Mouse (Mus musculus): ENCODE data around the gene Slc50a1. TPM values are rescaled to one million over a fixed set of nuclear protein-coding genes. Genes with fewer than 3 reads are reported as not detected.

Slc50a1 gene
- polyA plus RNA-seq, 1 experiment from 2014 or later: 19.6 TPM

- peaks cover 48% of the 10 kb centered on the region for H3K27me3 ChIP-seq (ENCODE audit: insufficient read depth, low read length)
- no peak for DNase-seq
These were observed 41.1 kb downstream of the Slc50a1 start for GRCm38 (mm10) chr3:89229276-89229675.

GRCm38 (mm10) chr3:89228836-89229235 lies 41.5 kb downstream of the Slc50a1 start, which contains the start of gene Muc1:
Gene Muc1 (plus strand): TSS chr3:89229057.
- TF ChIP-seq CTCF (IDR thresholded peaks at IDR 0.05; ENCODE audit: low read depth) (no peak), EP300 (IDR thresholded peaks at IDR 0.05; ENCODE audit: low read depth) (no peak)
- Histone ChIP-seq H3K9me3 (ENCODE audit: low read length) (no peaks in the 10 kb centered on the region), H3K9ac (replicated peaks) (peak within 1 kb of the TSS; percentile 50), H3K4me3 (ENCODE audit: low read depth, low read length) (peak within 1 kb of the TSS; percentile 57), H3K27me3 (ENCODE audit: insufficient read depth, low read length) (peaks cover 48% of the 10 kb centered on the region), H3K27ac (ENCODE audit: low read depth) (no peak within 1 kb of the TSS), H3K4me2 (ENCODE audit: low read depth, low read length) (peak within 1 kb of the TSS; percentile 81), H3K36me3 (replicated peaks; ENCODE audit: insufficient read depth, low read length) (no peaks in the 10 kb centered on the region), H3K4me1 (ENCODE audit: insufficient read depth) (peaks cover 16% of the 10 kb centered on the region)
- ATAC-seq (no peak), DNase-seq (no peak)
- 41% methylated on average over 10 of the region's 10 CpGs for WGBS (ENCODE audit: insufficient replicate concordance)

More at GRCm38 (mm10) chr3:89229276-89229675, 41.1 kb downstream of the Slc50a1 start:
- Histone ChIP-seq H3K36me3 (replicated peaks; ENCODE audit: insufficient read depth, low read length) (no peaks in the 10 kb centered on the region), H3K9me3 (ENCODE audit: low read length) (no peaks in the 10 kb centered on the region), H3K9ac (replicated peaks) (no peak overlapping the region), H3K4me2 (ENCODE audit: low read depth, low read length) (no peak overlapping the region), H3K4me3 (ENCODE audit: low read depth, low read length) (no peak overlapping the region), H3K4me1 (ENCODE audit: insufficient read depth) (peaks cover 16% of the 10 kb centered on the region), H3K27ac (ENCODE audit: low read depth) (no peak overlapping the region)
- ATAC-seq: no peak
- no peak for TF ChIP-seq EP300 (IDR thresholded peaks at IDR 0.05; ENCODE audit: low read depth)
- WGBS (ENCODE audit: insufficient replicate concordance): 70% methylated on average over 4 of the region's 4 CpGs

GRCm38 (mm10) chr3:89228180-89228549 lies 42.2 kb downstream of the Slc50a1 start:
- no peak overlapping the region for H3K27ac ChIP-seq (ENCODE audit: low read depth)
- H3K36me3 ChIP-seq (replicated peaks; ENCODE audit: insufficient read depth, low read length): no peaks in the 10 kb centered on the region
- TF ChIP-seq CTCF (IDR thresholded peaks at IDR 0.05; ENCODE audit: low read depth) (peak; percentile 96), EP300 (IDR thresholded peaks at IDR 0.05; ENCODE audit: low read depth) (no peak)
- H3K4me2 ChIP-seq (ENCODE audit: low read depth, low read length): peak overlapping the region; percentile 81
- ATAC-seq: peak; percentile 79
- H3K4me3 ChIP-seq (ENCODE audit: low read depth, low read length): peak overlapping the region; percentile 57
- no peaks in the 10 kb centered on the region for H3K9me3 ChIP-seq (ENCODE audit: low read length)
- H3K4me1 ChIP-seq (ENCODE audit: insufficient read depth): peaks cover 10% of the 10 kb centered on the region
- WGBS (ENCODE audit: insufficient replicate concordance): under 1% methylated on average over 20 of the region's 20 CpGs
- peak; percentile 91 for DNase-seq
- H3K9ac ChIP-seq (replicated peaks): peak overlapping the region; percentile 50
- H3K27me3 ChIP-seq (ENCODE audit: insufficient read depth, low read length): peaks cover 48% of the 10 kb centered on the region

GRCm38 (mm10) chr3:89227307-89228179 lies 42.8 kb downstream of the Slc50a1 start:
- DNase-seq (peak; percentile 66), ATAC-seq (peak; percentile 40)
- WGBS (ENCODE audit: insufficient replicate concordance): 6% methylated on average over 41 of the region's 41 CpGs
- peak overlapping the region; percentile 57 for H3K4me3 ChIP-seq (ENCODE audit: low read depth, low read length)
- no peak overlapping the region for H3K27ac ChIP-seq (ENCODE audit: low read depth)
- peaks cover 10% of the 10 kb centered on the region for H3K4me1 ChIP-seq (ENCODE audit: insufficient read depth)
- TF ChIP-seq CTCF (IDR thresholded peaks at IDR 0.05; ENCODE audit: low read depth): no peak
- TF ChIP-seq EP300 (IDR thresholded peaks at IDR 0.05; ENCODE audit: low read depth): no peak
- H3K4me2 ChIP-seq (ENCODE audit: low read depth, low read length): peak overlapping the region; percentile 81
- H3K9me3 ChIP-seq (ENCODE audit: low read length): no peaks in the 10 kb centered on the region
- no peak overlapping the region; the same call in 1 of the 2 replicates for H3K9ac ChIP-seq (replicated peaks)
- H3K36me3 ChIP-seq (replicated peaks; ENCODE audit: insufficient read depth, low read length): no peaks in the 10 kb centered on the region
- peaks cover 48% of the 10 kb centered on the region for H3K27me3 ChIP-seq (ENCODE audit: insufficient read depth, low read length)

GRCm38 (mm10) chr3:89226900-89227299 lies 43.5 kb downstream of the Slc50a1 start, which contains the start of gene Mtx1:
Gene Mtx1 (minus strand): TSS chr3:89227088.
- DNase-seq (no peak), ATAC-seq (no peak)
- Histone ChIP-seq H3K9ac (replicated peaks) (no peak within 1 kb of the TSS), H3K4me2 (ENCODE audit: low read depth, low read length) (peak within 1 kb of the TSS; percentile 81), H3K4me1 (ENCODE audit: insufficient read depth) (peaks cover 10% of the 10 kb centered on the region), H3K9me3 (ENCODE audit: low read length) (no peaks in the 10 kb centered on the region), H3K36me3 (replicated peaks; ENCODE audit: insufficient read depth, low read length) (no peaks in the 10 kb centered on the region), H3K27ac (ENCODE audit: low read depth) (no peak within 1 kb of the TSS), H3K27me3 (ENCODE audit: insufficient read depth, low read length) (peaks cover 44% of the 10 kb centered on the region), H3K4me3 (ENCODE audit: low read depth, low read length) (peak within 1 kb of the TSS; percentile 57)
- WGBS (ENCODE audit: insufficient replicate concordance): 9% methylated on average over 21 of the region's 21 CpGs
- TF ChIP-seq EP300 (IDR thresholded peaks at IDR 0.05; ENCODE audit: low read depth) (no peak), CTCF (IDR thresholded peaks at IDR 0.05; ENCODE audit: low read depth) (no peak)

GRCm38 (mm10) chr3:89226361-89226760 lies 44.0 kb downstream of the Slc50a1 start:
- peaks cover 10% of the 10 kb centered on the region for H3K4me1 ChIP-seq (ENCODE audit: insufficient read depth)
- no peak for DNase-seq
- H3K4me2 ChIP-seq (ENCODE audit: low read depth, low read length): no peak overlapping the region
- H3K9ac ChIP-seq (replicated peaks): no peak overlapping the region
- TF ChIP-seq EP300 (IDR thresholded peaks at IDR 0.05; ENCODE audit: low read depth) (no peak), CTCF (IDR thresholded peaks at IDR 0.05; ENCODE audit: low read depth) (no peak)
- 49% methylated on average over 11 of the region's 11 CpGs for WGBS (ENCODE audit: insufficient replicate concordance)
- no peaks in the 10 kb centered on the region for H3K9me3 ChIP-seq (ENCODE audit: low read length)
- no peak for ATAC-seq
- H3K27ac ChIP-seq (ENCODE audit: low read depth): no peak overlapping the region
- H3K4me3 ChIP-seq (ENCODE audit: low read depth, low read length): no peak overlapping the region
- H3K27me3 ChIP-seq (ENCODE audit: insufficient read depth, low read length): peaks cover 41% of the 10 kb centered on the region
- no peaks in the 10 kb centered on the region for H3K36me3 ChIP-seq (replicated peaks; ENCODE audit: insufficient read depth, low read length)
